Mouse (Mus musculus): ENCODE results near the gene Olfr66. TPM values are rescaled to one million over a fixed set of nuclear protein-coding genes. Genes with fewer than 3 reads are reported as not detected.

Gene Olfr66
- polyA plus RNA-seq, 1 experiment from 2014 or later: not detected

- no peak for TF ChIP-seq CTCF (IDR thresholded peaks at IDR 0.05; ENCODE audit: low read depth)
- DNase-seq (peak; percentile 43), ATAC-seq (ENCODE audit: insufficient read depth) (peak; percentile 75)
- Histone ChIP-seq H3K4me3 (ENCODE audit: low read depth, low read length) (no peak overlapping the region), H3K27ac (ENCODE audit: low read depth) (no peak overlapping the region; the same call in 1 of the 2 replicates), H3K27me3 (ENCODE audit: insufficient read depth, low read length) (no peaks in the 10 kb centered on the region), H3K9me3 (ENCODE audit: low read depth, low read length) (no peaks in the 10 kb centered on the region), H3K9ac (no peak overlapping the region), H3K4me2 (no peak overlapping the region), H3K4me1 (ENCODE audit: insufficient read depth) (no peaks in the 10 kb centered on the region), H3K36me3 (ENCODE audit: insufficient read depth) (no peaks in the 10 kb centered on the region)
- 42% methylated on average over 1 of the region's 1 CpGs for WGBS
Measured at GRCm38 (mm10) chr7:103860855-103861254, 25.2 kb downstream of the Olfr66 start.

GRCm38 (mm10) chr7:103859076-103859475 lies 27.0 kb downstream of the Olfr66 start:
- Histone ChIP-seq H3K36me3 (ENCODE audit: insufficient read depth) (no peaks in the 10 kb centered on the region), H3K9ac (no peak overlapping the region), H3K27ac (ENCODE audit: low read depth) (no peak overlapping the region), H3K4me1 (ENCODE audit: insufficient read depth) (no peaks in the 10 kb centered on the region), H3K4me2 (no peak overlapping the region), H3K4me3 (ENCODE audit: low read depth, low read length) (no peak overlapping the region), H3K9me3 (ENCODE audit: low read depth, low read length) (no peaks in the 10 kb centered on the region), H3K27me3 (ENCODE audit: insufficient read depth, low read length) (no peaks in the 10 kb centered on the region)
- no peak for DNase-seq
- ATAC-seq (ENCODE audit: insufficient read depth): peak; percentile 66; the same call in 1 of the 2 replicates
- no peak for TF ChIP-seq CTCF (IDR thresholded peaks at IDR 0.05; ENCODE audit: low read depth)
- WGBS: 41% methylated on average over 2 of the region's 2 CpGs

- H3K9me3 ChIP-seq (ENCODE audit: low read depth, low read length): no peaks in the 10 kb centered on the region
- H3K4me2 ChIP-seq: no peak overlapping the region
- H3K27me3 ChIP-seq (ENCODE audit: insufficient read depth, low read length): no peaks in the 10 kb centered on the region
- H3K36me3 ChIP-seq (ENCODE audit: insufficient read depth): no peaks in the 10 kb centered on the region
- 47% methylated on average over 1 of the region's 1 CpGs for WGBS
- no peak overlapping the region for H3K27ac ChIP-seq (ENCODE audit: low read depth)
- ATAC-seq (ENCODE audit: insufficient read depth) (no peak), DNase-seq (no peak)
- TF ChIP-seq CTCF (IDR thresholded peaks at IDR 0.05; ENCODE audit: low read depth): no peak
- no peak overlapping the region for H3K9ac ChIP-seq
- H3K4me1 ChIP-seq (ENCODE audit: insufficient read depth): no peaks in the 10 kb centered on the region
- H3K4me3 ChIP-seq (ENCODE audit: low read depth, low read length): no peak overlapping the region
Measured at GRCm38 (mm10) chr7:103854669-103855068, 31.4 kb downstream of the Olfr66 start.

GRCm38 (mm10) chr7:103853090-103853489 lies 33.0 kb downstream of the Olfr66 start, which contains the start of gene Hbb-y:
TSS of gene Hbb-y (minus strand) at chr7:103853216.
- Histone ChIP-seq H3K4me2 (no peak within 1 kb of the TSS), H3K36me3 (ENCODE audit: insufficient read depth) (no peaks in the 10 kb centered on the region), H3K9me3 (ENCODE audit: low read depth, low read length) (no peaks in the 10 kb centered on the region), H3K4me1 (ENCODE audit: insufficient read depth) (no peaks in the 10 kb centered on the region), H3K4me3 (ENCODE audit: low read depth, low read length) (no peak within 1 kb of the TSS), H3K9ac (no peak within 1 kb of the TSS), H3K27ac (ENCODE audit: low read depth) (no peak within 1 kb of the TSS), H3K27me3 (ENCODE audit: insufficient read depth, low read length) (no peaks in the 10 kb centered on the region)
- 62% methylated on average over 2 of the region's 2 CpGs for WGBS
- ATAC-seq (ENCODE audit: insufficient read depth) (no peak), DNase-seq (no peak)
- TF ChIP-seq CTCF (IDR thresholded peaks at IDR 0.05; ENCODE audit: low read depth): no peak

GRCm38 (mm10) chr7:103844525-103845325 lies 41.3 kb downstream of the Olfr66 start:
- Histone ChIP-seq H3K9ac (no peak overlapping the region), H3K4me2 (no peak overlapping the region), H3K27ac (ENCODE audit: low read depth) (no peak overlapping the region), H3K4me1 (ENCODE audit: insufficient read depth) (no peaks in the 10 kb centered on the region), H3K36me3 (ENCODE audit: insufficient read depth) (no peaks in the 10 kb centered on the region), H3K9me3 (ENCODE audit: low read depth, low read length) (no peaks in the 10 kb centered on the region), H3K27me3 (ENCODE audit: insufficient read depth, low read length) (no peaks in the 10 kb centered on the region), H3K4me3 (ENCODE audit: low read depth, low read length) (no peak overlapping the region)
- TF ChIP-seq CTCF (IDR thresholded peaks at IDR 0.05; ENCODE audit: low read depth): no peak
- ATAC-seq (ENCODE audit: insufficient read depth) (no peak), DNase-seq (no peak)
- 42% methylated on average over 2 of the region's 2 CpGs for WGBS

- no peak for DNase-seq
- Histone ChIP-seq H3K36me3 (ENCODE audit: insufficient read depth) (no peaks in the 10 kb centered on the region), H3K9ac (no peak within 1 kb of the TSS), H3K4me3 (ENCODE audit: low read depth, low read length) (no peak within 1 kb of the TSS), H3K9me3 (ENCODE audit: low read depth, low read length) (no peaks in the 10 kb centered on the region), H3K27me3 (ENCODE audit: insufficient read depth, low read length) (no peaks in the 10 kb centered on the region), H3K4me1 (ENCODE audit: insufficient read depth) (no peaks in the 10 kb centered on the region), H3K4me2 (no peak within 1 kb of the TSS), H3K27ac (ENCODE audit: low read depth) (no peak within 1 kb of the TSS)
- TF ChIP-seq CTCF (IDR thresholded peaks at IDR 0.05; ENCODE audit: low read depth): no peak
- ATAC-seq (ENCODE audit: insufficient read depth): no peak
- WGBS: 65% methylated on average over 2 of the region's 2 CpGs
Measured at GRCm38 (mm10) chr7:103843034-103843433, 43.0 kb downstream of the Olfr66 start, which contains the start of gene Hbb-bh1. TSS of gene Hbb-bh1 (minus strand) at chr7:103843164.

- H3K36me3 ChIP-seq (ENCODE audit: insufficient read depth): no peaks in the 10 kb centered on the region
- no peaks in the 10 kb centered on the region for H3K27me3 ChIP-seq (ENCODE audit: insufficient read depth, low read length)
- no peak within 1 kb of the TSS for H3K9ac ChIP-seq
- no peak within 1 kb of the TSS for H3K27ac ChIP-seq (ENCODE audit: low read depth)
- no peak within 1 kb of the TSS for H3K4me3 ChIP-seq (ENCODE audit: low read depth, low read length)
- H3K9me3 ChIP-seq (ENCODE audit: low read depth, low read length): no peaks in the 10 kb centered on the region
- no peaks in the 10 kb centered on the region for H3K4me1 ChIP-seq (ENCODE audit: insufficient read depth)
- WGBS: 69% methylated on average over 3 of the region's 3 CpGs
- no peak within 1 kb of the TSS for H3K4me2 ChIP-seq
- TF ChIP-seq CTCF (IDR thresholded peaks at IDR 0.05; ENCODE audit: low read depth): no peak
- no peak for DNase-seq
- ATAC-seq (ENCODE audit: insufficient read depth): no peak
Measured at GRCm38 (mm10) chr7:103840268-103840667, 45.8 kb downstream of the Olfr66 start, which contains the start of gene Hbb-bh2. TSS of gene Hbb-bh2 (minus strand) at chr7:103840520.

Other genes with a start within 250 kb of the Olfr66 start
- gene Olfr622, start 243.6 kb downstream of the Olfr66 start, polyA plus RNA-seq (2014; fragmentation: Nextera tagmentation; extraction: Ambion mirVana): not detected in 2 replicates
- gene Olfr623, start 222.6 kb downstream of the Olfr66 start, polyA plus RNA-seq (2014; fragmentation: Nextera tagmentation; extraction: Ambion mirVana): not detected in 2 replicates
- gene Olfr624, start 215.1 kb downstream of the Olfr66 start, polyA plus RNA-seq (2014; fragmentation: Nextera tagmentation; extraction: Ambion mirVana): 0.03 TPM in 1 of 2 replicates, not detected in the other
- gene Olfr625-ps1, start 203.5 kb downstream of the Olfr66 start, polyA plus RNA-seq (2014; fragmentation: Nextera tagmentation; extraction: Ambion mirVana): not detected in 2 replicates
- gene Olfr243, start 171.6 kb downstream of the Olfr66 start, polyA plus RNA-seq (2014; fragmentation: Nextera tagmentation; extraction: Ambion mirVana): not detected in 2 replicates
- not detected in 2 replicates for gene Olfr628, start 155.9 kb downstream of the Olfr66 start, polyA plus RNA-seq (2014; fragmentation: Nextera tagmentation; extraction: Ambion mirVana)
- gene Olfr629, start 141.3 kb downstream of the Olfr66 start, polyA plus RNA-seq (2014; fragmentation: Nextera tagmentation; extraction: Ambion mirVana): not detected in 2 replicates
- gene Olfr630, start 128.9 kb downstream of the Olfr66 start, polyA plus RNA-seq (2014; fragmentation: Nextera tagmentation; extraction: Ambion mirVana): not detected in 2 replicates
- gene Olfr69, start 114.7 kb downstream of the Olfr66 start, polyA plus RNA-seq (2014; fragmentation: Nextera tagmentation; extraction: Ambion mirVana): not detected in 2 replicates
- gene Olfr68, start 106.6 kb downstream of the Olfr66 start, polyA plus RNA-seq (2014; fragmentation: Nextera tagmentation; extraction: Ambion mirVana): not detected in 2 replicates
- gene Olfr67, start 94.4 kb downstream of the Olfr66 start, polyA plus RNA-seq (2014; fragmentation: Nextera tagmentation; extraction: Ambion mirVana): not detected in 2 replicates
- 3,031 and 3,067 TPM in 2 replicates for gene Hbb-bt, start 72.3 kb downstream of the Olfr66 start, polyA plus RNA-seq (2014; fragmentation: Nextera tagmentation; extraction: Ambion mirVana)
- 7,232 and 7,259 TPM in 2 replicates for gene Hbb-bs, start 58.2 kb downstream of the Olfr66 start, polyA plus RNA-seq (2014; fragmentation: Nextera tagmentation; extraction: Ambion mirVana)
- gene Hbb-bh2, start 45.7 kb downstream of the Olfr66 start, polyA plus RNA-seq (2014; fragmentation: Nextera tagmentation; extraction: Ambion mirVana): not detected in 2 replicates
- gene Hbb-bh1, start 43.1 kb downstream of the Olfr66 start, polyA plus RNA-seq (2014; fragmentation: Nextera tagmentation; extraction: Ambion mirVana): 9.2 and 18.0 TPM in 2 replicates
- gene Hbb-y, start 33.0 kb downstream of the Olfr66 start, polyA plus RNA-seq (2014; fragmentation: Nextera tagmentation; extraction: Ambion mirVana): 1,485 and 1,968 TPM in 2 replicates
- gene Olfr64, start 8.2 kb upstream of the Olfr66 start, polyA plus RNA-seq (2014; fragmentation: Nextera tagmentation; extraction: Ambion mirVana): not detected in 2 replicates
- gene Olfr65, start 17.2 kb upstream of the Olfr66 start, polyA plus RNA-seq (2014; fragmentation: Nextera tagmentation; extraction: Ambion mirVana): not detected in 2 replicates
- not detected in 2 replicates for gene Olfr631, start 42.6 kb upstream of the Olfr66 start, polyA plus RNA-seq (2014; fragmentation: Nextera tagmentation; extraction: Ambion mirVana)
- not detected in 2 replicates for gene Olfr632, start 48.1 kb upstream of the Olfr66 start, polyA plus RNA-seq (2014; fragmentation: Nextera tagmentation; extraction: Ambion mirVana)
- gene Olfr633, start 58.2 kb upstream of the Olfr66 start, polyA plus RNA-seq (2014; fragmentation: Nextera tagmentation; extraction: Ambion mirVana): not detected in 2 replicates
- not detected in 2 replicates for gene Olfr635, start 84.9 kb upstream of the Olfr66 start, polyA plus RNA-seq (2014; fragmentation: Nextera tagmentation; extraction: Ambion mirVana)
- not detected in 2 replicates for gene Olfr638, start 112.5 kb upstream of the Olfr66 start, polyA plus RNA-seq (2014; fragmentation: Nextera tagmentation; extraction: Ambion mirVana)
- not detected in 2 replicates for gene Olfr639, start 131.1 kb upstream of the Olfr66 start, polyA plus RNA-seq (2014; fragmentation: Nextera tagmentation; extraction: Ambion mirVana)
- not detected in 2 replicates for gene Olfr640, start 139.3 kb upstream of the Olfr66 start, polyA plus RNA-seq (2014; fragmentation: Nextera tagmentation; extraction: Ambion mirVana)
- not detected in 2 replicates for gene Olfr641, start 149.2 kb upstream of the Olfr66 start, polyA plus RNA-seq (2014; fragmentation: Nextera tagmentation; extraction: Ambion mirVana)
- gene Olfr642, start 166.4 kb upstream of the Olfr66 start, polyA plus RNA-seq (2014; fragmentation: Nextera tagmentation; extraction: Ambion mirVana): not detected in 2 replicates
- not detected in 2 replicates for gene 4930516K23Rik, start 175.2 kb upstream of the Olfr66 start, polyA plus RNA-seq (2014; fragmentation: Nextera tagmentation; extraction: Ambion mirVana)
- not detected in 2 replicates for gene Olfr644, start 185.6 kb upstream of the Olfr66 start, polyA plus RNA-seq (2014; fragmentation: Nextera tagmentation; extraction: Ambion mirVana)
- not detected in 2 replicates for gene Olfr645, start 199.2 kb upstream of the Olfr66 start, polyA plus RNA-seq (2014; fragmentation: Nextera tagmentation; extraction: Ambion mirVana)
- not detected in 2 replicates for gene Olfr646, start 218.6 kb upstream of the Olfr66 start, polyA plus RNA-seq (2014; fragmentation: Nextera tagmentation; extraction: Ambion mirVana)
- gene Ubqln5, start 243.6 kb upstream of the Olfr66 start, polyA plus RNA-seq (2014; fragmentation: Nextera tagmentation; extraction: Ambion mirVana): not detected in 2 replicates